Mouse (Mus musculus) urinary bladder, postnatal 4 days (tissue): ENCODE data around the gene Rab7b.

Experiments
- DNase-seq, 2 experiments: peaks; one replicate each; pipeline ENCODE4 v3.0.0; 2021 to 2022; ENCODE audit warnings: low spot score in 2 of 2

Rab7b gene

DNA sequence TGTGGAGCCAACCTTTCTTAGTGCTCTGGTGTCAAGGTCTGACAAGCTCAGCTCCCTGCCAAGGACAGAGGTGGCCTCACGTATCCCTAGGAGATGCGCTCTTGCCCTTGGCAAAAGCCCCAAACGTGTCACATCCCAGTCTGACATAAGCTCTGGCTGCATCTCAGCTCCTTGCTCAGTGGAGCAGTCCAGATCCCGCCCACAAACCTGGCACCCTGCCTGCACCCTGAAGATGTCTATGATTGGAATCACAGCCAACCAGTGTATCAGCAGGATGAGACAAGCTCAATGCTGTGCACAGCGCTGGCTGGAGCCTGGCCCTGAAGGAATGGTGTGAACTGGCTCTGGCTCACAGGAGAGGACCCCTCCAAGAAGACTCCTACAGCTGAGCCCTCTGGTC lies 48.8 kb downstream of the Rab7b start:
- peak; percentile 82 to 90 for DNase-seq

GRCm38 (mm10) chr1:131738760-131739159 lies 50.3 kb downstream of the Rab7b start:
- no peak for DNase-seq

DNA sequence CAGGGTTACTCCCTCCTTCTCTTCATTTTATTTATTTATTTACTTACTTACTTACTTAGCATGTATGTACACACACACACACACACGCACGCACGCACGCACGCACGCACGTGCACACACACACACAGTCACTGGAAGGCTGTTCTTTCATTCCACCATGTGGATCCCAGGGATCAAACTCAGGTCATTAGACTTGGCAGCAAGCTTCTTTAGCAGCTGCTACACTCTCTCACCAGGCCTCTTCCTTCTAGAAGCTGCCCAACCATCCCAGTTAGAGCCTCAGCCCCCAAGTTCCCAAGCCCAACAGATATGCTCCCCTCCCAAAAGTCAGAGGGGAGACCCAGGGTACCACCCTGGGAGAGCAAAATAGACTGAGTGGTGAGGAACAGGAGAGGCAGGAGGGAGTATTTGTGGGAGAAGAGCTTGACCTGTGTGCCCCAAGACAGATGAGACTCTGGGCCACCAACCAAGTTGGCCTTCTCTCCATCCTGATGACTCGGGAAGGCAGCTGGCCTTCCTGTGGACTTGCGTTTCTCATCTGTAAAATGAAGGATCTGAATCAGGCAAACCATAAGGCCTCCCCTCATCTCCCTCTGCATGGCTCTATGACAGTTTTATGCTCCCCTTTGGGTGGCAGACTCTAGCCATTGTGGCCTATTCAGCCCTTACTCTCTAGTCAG lies 51.1 kb downstream of the Rab7b start:
- DNase-seq, result no peak

- no peak for DNase-seq
Measured at GRCm38 (mm10) chr1:131743868-131744464, 55.5 kb downstream of the Rab7b start, which contains the start of gene Slc26a9. TSS of gene Slc26a9 (plus strand) at chr1:131744022.

DNA sequence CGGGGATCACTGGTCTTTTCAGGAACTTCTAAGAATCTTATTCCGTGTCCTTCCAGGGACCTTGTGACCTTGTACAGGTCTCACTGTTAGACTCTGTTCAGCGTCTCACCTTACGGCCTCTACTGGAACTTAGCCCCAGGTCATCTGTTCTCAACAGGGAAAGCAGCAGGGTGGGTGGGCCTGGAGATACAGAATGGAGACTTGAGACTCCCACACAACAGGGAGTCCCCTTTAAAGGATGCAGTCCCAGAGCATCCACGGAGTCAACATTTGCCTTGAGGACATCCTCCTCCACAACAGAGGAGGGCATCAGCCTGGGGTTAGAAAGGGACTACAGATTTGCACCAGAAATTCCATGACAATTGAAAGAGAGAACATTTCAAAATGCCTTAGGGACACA lies 56.9 kb downstream of the Rab7b start:
- DNase-seq, result no peak

GRCm38 (mm10) chr1:131747761-131748160 lies 59.3 kb downstream of the Rab7b start:
- no peak for DNase-seq

DNA sequence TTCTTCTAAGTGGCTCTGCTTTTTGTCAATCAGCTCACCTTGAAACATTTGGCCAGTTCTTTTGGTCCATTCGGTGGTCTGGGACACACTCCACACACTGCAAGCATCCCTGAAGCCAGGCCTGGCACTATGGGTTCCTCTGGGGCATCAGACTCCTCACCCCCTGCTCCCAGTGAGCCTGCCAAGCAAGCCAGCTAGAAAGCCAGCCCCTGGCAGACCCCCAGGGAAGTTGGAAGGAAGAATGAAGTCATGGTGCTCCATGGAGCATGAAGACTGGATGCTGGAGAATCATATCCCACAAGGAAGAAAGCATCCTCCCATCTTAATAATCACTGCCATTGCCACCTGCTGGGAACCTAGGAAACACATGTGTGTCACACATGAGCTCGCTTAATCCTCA lies 60.1 kb downstream of the Rab7b start:
- DNase-seq, result no peak

- no peak for DNase-seq
Measured at GRCm38 (mm10) chr1:131749706-131750545, 61.4 kb downstream of the Rab7b start.

GRCm38 (mm10) chr1:131751181-131751890 lies 62.8 kb downstream of the Rab7b start:
- DNase-seq, result no peak

- DNase-seq, result no peak
Measured at GRCm38 (mm10) chr1:131751891-131752311, 63.4 kb downstream of the Rab7b start.

GRCm38 (mm10) chr1:131754212-131754829 lies 65.8 kb downstream of the Rab7b start:
- no peak for DNase-seq

GRCm38 (mm10) chr1:131754916-131755315 lies 66.4 kb downstream of the Rab7b start:
- DNase-seq, result no peak

- DNase-seq, result no peak
Measured at GRCm38 (mm10) chr1:131757211-131757610, 68.7 kb downstream of the Rab7b start.

- peak in 1 of 2 experiments; percentile 41 for DNase-seq
Measured at GRCm38 (mm10) chr1:131758796-131759195, 70.3 kb downstream of the Rab7b start.

- DNase-seq, result peak in 1 of 2 experiments; percentile 44
Measured at GRCm38 (mm10) chr1:131759667-131760427, 71.4 kb downstream of the Rab7b start.

GRCm38 (mm10) chr1:131760428-131760820 lies 71.9 kb downstream of the Rab7b start:
- DNase-seq, result peak in 1 of 2 experiments; percentile 50

DNA sequence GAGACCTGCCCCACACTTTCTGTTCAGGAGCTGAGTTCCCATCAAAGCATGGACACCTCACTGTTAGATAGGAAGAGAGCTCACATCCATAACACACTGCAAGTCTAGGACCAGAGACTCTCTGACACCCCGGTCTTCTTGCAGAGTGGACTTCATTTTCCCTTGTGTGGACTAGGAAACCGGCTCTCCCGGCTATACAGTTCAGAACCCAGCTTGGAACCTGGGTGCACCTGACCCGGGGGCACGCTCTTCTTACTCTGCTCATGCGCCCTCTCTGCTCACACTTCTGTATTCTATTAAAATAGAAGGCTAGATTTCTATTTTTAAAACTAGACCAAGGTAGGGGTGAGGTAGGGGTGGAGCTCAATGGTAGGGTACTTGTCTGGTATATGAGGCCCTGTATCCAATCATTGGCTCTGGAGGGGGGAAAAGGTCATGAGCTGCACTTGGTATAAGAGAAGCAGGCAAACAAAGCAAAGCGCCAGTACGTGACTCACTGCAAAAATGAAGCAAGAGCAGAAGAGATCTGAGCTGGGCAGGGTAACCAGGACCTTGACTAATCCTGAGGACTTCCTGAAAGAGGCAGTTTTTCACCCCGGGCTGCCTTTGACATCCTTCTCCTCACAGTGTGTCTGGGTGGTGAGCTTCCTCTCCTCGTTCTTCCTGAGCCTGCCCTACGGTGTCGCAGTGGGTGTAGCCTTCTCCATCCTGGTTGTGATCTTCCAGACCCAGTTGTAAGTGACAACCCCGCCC lies 72.8 kb downstream of the Rab7b start:
- peak; percentile 15 to 50 for DNase-seq

GRCm38 (mm10) chr1:131763683-131764082 lies 75.2 kb downstream of the Rab7b start:
- peak; percentile 14 to 54 for DNase-seq

DNA sequence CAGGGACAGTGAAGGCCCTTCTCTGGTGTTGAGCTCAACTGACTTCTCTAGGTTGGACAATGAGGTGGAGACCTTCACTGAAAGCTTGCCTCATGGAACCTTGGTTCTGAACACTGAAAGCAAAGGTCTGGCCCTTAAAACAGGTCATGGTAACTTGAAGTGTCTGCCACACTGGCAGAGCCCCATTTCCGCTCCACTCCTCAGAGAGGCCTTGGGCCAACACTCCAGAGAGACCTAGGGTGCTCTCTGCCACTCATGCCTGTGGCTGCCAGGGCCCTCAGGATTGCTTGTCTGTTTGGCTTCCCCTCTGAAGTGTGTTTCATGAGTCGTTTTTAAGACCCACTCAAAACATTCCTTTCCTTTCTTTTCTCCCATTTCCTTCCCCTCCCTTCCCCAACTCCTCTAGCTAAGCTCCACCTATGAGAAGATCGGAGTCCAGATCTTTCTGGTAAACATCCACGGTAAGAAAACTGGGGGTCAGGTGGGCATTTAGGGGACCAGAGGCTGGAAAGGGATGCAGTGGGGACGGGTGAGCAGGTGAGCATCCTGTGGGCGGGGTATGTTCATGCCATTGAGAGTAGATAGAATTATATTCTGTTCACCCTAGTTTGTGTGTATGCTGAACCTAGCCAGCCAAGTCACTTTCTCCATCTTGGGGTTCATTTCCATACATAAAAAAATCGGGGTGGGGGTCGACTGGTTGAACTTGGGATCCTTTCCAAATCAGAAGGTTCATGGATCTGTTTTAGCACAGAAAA lies 76.3 kb downstream of the Rab7b start:
- peak; percentile 14 to 45 for DNase-seq
